Mouse (Mus musculus) 416B (cell line): ENCODE data around the gene Zmat1.
"Not testable (repeated sequence)": the region's sequence is repeated elsewhere in the genome, so short reads cannot be mapped to it uniquely, and the experiment has no call there.

ENCODE experiments used
- DNase-seq: peaks from one replicate; pipeline ENCODE4 v3.0.0; 2011; ENCODE audit warnings: low read depth

The Zmat1 gene

DNA sequence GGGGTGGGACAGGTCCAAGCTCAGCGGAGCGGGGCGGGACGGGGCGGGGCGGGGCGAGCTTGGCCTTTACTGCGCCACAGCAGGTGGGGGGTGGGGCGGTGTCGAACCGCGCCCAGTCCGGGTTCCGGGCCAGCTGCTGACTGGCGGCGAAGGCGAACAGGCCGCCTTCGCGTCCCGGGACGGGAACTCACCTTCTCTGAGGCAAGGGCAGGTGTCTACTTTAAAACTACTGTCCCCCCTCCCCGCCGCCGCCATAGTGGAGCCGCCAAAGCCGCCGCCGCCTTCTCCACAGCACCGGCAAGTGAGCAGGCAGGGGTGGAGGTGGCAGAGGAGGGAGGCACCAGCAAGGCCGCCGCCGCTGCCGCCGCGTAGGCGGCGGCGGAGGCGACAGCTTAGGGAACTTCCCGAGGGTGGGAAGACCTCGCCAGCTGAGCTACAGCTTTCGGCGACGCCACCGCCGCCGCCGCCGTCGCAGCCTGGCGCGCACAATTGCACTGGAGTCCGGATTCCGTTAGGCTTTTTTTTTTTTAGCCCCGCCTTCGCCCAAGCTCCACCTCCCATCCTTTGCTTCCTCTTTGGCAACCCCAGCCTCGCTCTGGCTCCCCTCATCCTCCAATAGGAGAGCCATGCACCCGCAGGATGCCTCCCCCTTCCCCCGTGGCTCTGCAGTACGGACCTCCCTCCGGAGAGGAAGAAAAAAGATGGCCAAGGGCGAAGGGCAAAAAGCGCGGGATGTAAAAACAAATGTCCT lies at the start of gene Zmat1:
Gene Zmat1, minus strand, starts transcription at position 490 of the 751 bp plus-strand sequence.
- DNase-seq: peak; percentile 97

- DNase-seq: not testable (repeated sequence)
Measured at GRCm38 (mm10) chrX:135053939-135054338, 44.9 kb upstream of the Zmat1 start.

- DNase-seq: no peak
Measured at GRCm38 (mm10) chrX:135035962-135036375, 27.0 kb upstream of the Zmat1 start.

DNA sequence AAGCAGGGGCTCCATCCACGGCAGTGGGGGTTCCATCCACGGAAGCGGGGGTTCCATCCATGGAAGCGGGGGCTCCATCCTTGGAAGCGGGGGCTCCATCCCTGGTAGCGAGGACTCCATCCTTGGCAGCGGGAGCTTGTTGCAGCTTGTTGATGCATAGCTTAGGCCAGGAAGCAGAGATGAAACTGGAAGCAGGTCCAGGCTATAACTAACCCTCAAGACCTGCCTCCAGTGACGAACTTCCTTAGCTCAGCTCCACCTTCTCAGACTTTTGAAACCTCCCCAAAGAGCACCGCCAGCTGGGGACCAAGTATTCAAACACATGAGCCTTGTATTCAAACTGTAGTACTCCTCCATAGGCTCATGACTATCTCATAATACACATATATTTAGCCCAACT lies 16.1 kb upstream of the Zmat1 start:
- no peak for DNase-seq

DNA sequence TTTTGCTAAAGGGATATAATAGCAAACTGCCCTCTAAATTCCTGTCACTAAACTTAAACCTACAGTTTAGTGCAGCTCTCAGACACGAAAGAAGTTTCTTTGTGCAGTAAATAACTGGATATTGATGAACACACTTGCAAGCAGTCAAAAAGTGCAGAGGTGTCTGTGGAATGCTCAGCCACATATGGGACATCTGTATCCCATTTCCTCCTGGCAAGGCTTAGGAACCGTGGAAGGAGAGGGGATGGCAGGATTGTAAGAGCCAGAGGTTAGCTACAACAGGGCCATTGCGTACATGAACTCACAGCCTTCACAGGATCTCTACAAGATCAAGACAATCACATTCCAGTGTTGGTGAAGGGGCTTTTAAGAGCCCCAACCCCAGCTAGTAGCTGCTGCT lies 2.4 kb upstream of the Zmat1 start:
- DNase-seq: no peak

DNA sequence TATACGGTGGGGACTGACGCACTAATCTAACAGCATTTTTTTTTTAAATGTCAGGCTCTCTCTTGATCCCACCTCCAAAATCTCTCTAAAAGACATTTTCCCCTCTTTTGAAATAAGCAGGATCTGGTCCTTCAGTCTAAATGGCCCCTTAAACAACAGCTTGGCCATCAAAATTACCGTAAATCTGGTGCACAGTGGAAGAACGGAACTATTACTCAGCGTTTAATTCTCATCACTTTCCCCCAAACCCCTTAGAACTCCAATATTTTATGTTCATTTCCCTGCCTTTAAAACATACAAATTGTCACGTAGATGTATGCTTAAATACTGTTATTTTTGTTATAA lies 434 bp upstream of the Zmat1 start:
- no peak for DNase-seq

GRCm38 (mm10) chrX:135008021-135008420 lies 988 bp downstream of the Zmat1 start:
- peak; percentile 61 for DNase-seq

- DNase-seq: no peak
Measured at GRCm38 (mm10) chrX:134964546-134964945, 44.5 kb downstream of the Zmat1 start, which contains the start of gene Nxf2. TSS of gene Nxf2 (minus strand) at chrX:134964754.

DNA sequence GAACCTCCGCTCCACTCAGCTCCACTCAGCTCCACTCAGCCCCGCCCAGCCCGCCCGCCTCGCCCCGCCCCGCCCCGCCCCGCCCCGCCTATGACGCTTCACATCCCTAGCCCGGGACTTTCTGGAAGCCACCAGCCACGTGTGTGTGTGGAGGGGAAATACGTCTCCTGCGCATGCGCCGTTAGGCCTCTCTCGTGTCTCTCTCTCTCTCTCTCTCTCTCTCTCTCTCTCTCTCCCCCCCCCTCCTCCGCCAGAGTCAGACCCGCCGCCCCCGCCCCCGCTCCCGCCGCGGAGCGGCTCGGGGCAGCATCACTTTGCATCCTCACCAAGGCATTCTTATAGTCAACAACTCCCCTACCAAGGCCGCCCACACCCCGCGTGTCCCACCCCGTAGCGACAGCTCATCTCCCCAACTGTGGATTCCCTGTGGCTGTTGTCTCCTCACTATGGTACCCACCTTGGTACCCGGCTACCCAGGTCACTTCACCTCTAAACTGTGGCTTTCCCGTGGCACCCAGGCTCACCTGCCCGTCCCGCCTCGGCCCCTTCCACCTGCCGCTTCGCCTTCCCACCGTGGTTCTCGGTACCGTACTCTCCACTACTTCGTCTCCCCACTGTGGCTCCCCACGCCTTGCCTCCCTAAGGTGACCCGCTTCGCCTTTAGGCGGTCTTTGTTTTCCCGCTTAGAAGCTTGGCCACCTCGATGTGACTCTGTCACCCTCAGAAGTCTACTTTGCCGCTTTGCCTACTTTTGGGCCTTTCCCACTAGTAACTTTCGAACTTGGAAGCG lies 45.5 kb downstream of the Zmat1 start:
- DNase-seq: no peak

DNA sequence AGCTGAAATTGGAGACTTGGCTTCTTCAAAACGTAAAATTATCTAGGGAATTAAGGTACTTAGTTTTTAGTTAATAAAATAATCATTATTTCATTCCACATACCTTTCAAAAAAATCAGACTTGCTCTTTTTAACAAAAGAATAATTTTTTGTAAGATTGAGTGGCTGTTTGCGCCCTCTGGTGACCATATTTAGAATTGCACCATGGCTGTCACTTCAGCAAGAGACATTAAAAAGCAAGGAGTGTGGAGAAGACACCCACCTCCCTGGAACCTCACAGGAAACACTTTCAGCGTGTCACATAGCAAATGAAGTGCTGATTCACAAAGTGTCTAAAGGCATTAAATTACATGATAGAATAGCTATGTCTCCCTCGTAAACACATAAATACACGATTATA lies 78.6 kb downstream of the Zmat1 start:
- DNase-seq: peak; percentile 46

GRCm38 (mm10) chrX:134929927-134930326 lies 79.1 kb downstream of the Zmat1 start:
- peak; percentile 33 for DNase-seq

DNA sequence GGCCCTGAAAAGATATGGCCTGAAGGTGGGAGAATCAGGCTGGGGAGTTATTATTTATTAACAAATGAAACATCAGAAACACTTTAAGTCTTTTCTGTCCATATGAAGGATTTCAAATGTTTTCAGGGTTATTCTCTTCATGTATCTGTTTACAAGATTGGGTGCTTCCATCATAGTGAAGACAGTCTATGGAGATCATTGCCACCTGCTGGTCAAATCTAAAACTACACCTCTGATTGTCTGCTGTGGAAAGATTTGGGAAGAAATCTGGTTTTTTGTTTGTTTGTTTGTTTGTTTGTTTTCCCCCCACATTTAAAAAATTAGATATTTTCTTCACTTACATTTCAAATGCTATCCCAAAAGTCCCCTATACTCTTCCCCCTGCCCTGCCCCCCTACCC lies 84.0 kb downstream of the Zmat1 start:
- peak; percentile 44 for DNase-seq

GRCm38 (mm10) chrX:134923675-134924424 lies 85.2 kb downstream of the Zmat1 start:
- no peak for DNase-seq
